Mouse (Mus musculus): Measurements from ENCODE around the gene Col5a1. TPM values are rescaled to one million over a fixed set of nuclear protein-coding genes. Genes with fewer than 3 reads are reported as not detected.
A peak's percentile ranks its signal among the peaks of the same experiment; 100 is the strongest.

Col5a1 gene
- polyA plus RNA-seq, 1 experiment from 2014 or later = 39.5 TPM

GRCm38 (mm10) chr2:27954924-27955323 is 68.7 kb downstream of the Col5a1 start:
- no peak overlapping the region; the same call in 1 of the 2 replicates for H3K27ac ChIP-seq (ENCODE audit: low read depth, low read length)
- no peak for TF ChIP-seq CTCF (IDR thresholded peaks at IDR 0.05; ENCODE audit: low read depth)
- WGBS = 36% methylated on average over 3 of the region's 3 CpGs
- H3K36me3 ChIP-seq (ENCODE audit: control insufficient read depth, insufficient read depth) = peaks cover 12% of the 10 kb centered on the region; the same call in 1 of the 2 replicates
- ATAC-seq = no peak
- H3K4me3 ChIP-seq (ENCODE audit: low read depth, low read length) = no peak overlapping the region
- H3K4me2 ChIP-seq (replicated peaks; ENCODE audit: low read depth) = no peak overlapping the region
- H3K27me3 ChIP-seq (replicated peaks; ENCODE audit: control insufficient read depth, insufficient read depth, low read length) = no peaks in the 10 kb centered on the region
- H3K9ac ChIP-seq (ENCODE audit: low read depth, low read length) = no peak overlapping the region
- no peaks in the 10 kb centered on the region for H3K9me3 ChIP-seq (ENCODE audit: control insufficient read depth)
- 0 out of 2 replicates have a peak, but pooled peaks cover 5% of the 10 kb centered on the region for H3K4me1 ChIP-seq (replicated peaks; ENCODE audit: control insufficient read depth, insufficient read depth, low read length)

GRCm38 (mm10) chr2:27956751-27957150 is 70.5 kb downstream of the Col5a1 start:
- no peak for TF ChIP-seq CTCF (IDR thresholded peaks at IDR 0.05; ENCODE audit: low read depth)
- WGBS = 48% methylated on average over 7 of the region's 7 CpGs
- no peak overlapping the region for H3K4me3 ChIP-seq (ENCODE audit: low read depth, low read length)
- no peaks in the 10 kb centered on the region for H3K9me3 ChIP-seq (ENCODE audit: control insufficient read depth)
- no peak overlapping the region for H3K27ac ChIP-seq (ENCODE audit: low read depth, low read length)
- 0 out of 2 replicates have a peak, but pooled peaks have one; percentile 19 for ATAC-seq
- H3K4me1 ChIP-seq (replicated peaks; ENCODE audit: control insufficient read depth, insufficient read depth, low read length) = 0 out of 2 replicates have a peak, but pooled peaks cover 5% of the 10 kb centered on the region
- no peaks in the 10 kb centered on the region for H3K27me3 ChIP-seq (replicated peaks; ENCODE audit: control insufficient read depth, insufficient read depth, low read length)
- H3K4me2 ChIP-seq (replicated peaks; ENCODE audit: low read depth) = no peak overlapping the region
- peaks cover 8% of the 10 kb centered on the region; the same call in 1 of the 2 replicates for H3K36me3 ChIP-seq (ENCODE audit: control insufficient read depth, insufficient read depth)
- H3K9ac ChIP-seq (ENCODE audit: low read depth, low read length) = no peak overlapping the region

GRCm38 (mm10) chr2:27957184-27957583 is 71.0 kb downstream of the Col5a1 start:
- WGBS = 46% methylated on average over 5 of the region's 5 CpGs
- no peaks in the 10 kb centered on the region for H3K9me3 ChIP-seq (ENCODE audit: control insufficient read depth)
- no peak overlapping the region for H3K9ac ChIP-seq (ENCODE audit: low read depth, low read length)
- H3K4me3 ChIP-seq (ENCODE audit: low read depth, low read length) = no peak overlapping the region
- H3K4me2 ChIP-seq (replicated peaks; ENCODE audit: low read depth) = no peak overlapping the region
- ATAC-seq = no peak
- no peak for TF ChIP-seq CTCF (IDR thresholded peaks at IDR 0.05; ENCODE audit: low read depth)
- H3K4me1 ChIP-seq (replicated peaks; ENCODE audit: control insufficient read depth, insufficient read depth, low read length) = 0 out of 2 replicates have a peak, but pooled peaks cover 5% of the 10 kb centered on the region
- H3K27me3 ChIP-seq (replicated peaks; ENCODE audit: control insufficient read depth, insufficient read depth, low read length) = no peaks in the 10 kb centered on the region
- H3K27ac ChIP-seq (ENCODE audit: low read depth, low read length) = no peak overlapping the region
- H3K36me3 ChIP-seq (ENCODE audit: control insufficient read depth, insufficient read depth) = peaks cover 6% of the 10 kb centered on the region; the same call in 1 of the 2 replicates

DNA sequence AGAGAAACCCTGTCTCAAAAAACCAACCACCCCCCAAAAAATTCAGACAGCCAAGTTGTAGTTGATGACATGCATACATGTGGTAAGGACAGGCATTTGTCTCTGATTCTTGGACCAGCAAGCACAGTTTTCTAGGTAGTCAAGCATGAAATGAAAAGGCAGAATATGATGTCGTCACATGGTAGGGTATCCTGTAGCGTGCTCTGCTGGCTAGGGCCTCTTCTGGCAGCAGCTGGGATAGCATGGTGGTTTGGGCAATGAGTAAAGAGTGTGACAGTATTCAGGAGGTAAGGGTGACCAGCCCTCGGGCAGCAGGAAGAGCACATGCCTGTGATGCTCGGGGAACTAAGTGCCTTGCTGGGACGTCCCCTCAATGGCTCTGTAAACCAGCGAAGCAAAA is 73.0 kb downstream of the Col5a1 start:
- Histone ChIP-seq H3K9me3 (ENCODE audit: control insufficient read depth) (no peaks in the 10 kb centered on the region), H3K4me1 (replicated peaks; ENCODE audit: control insufficient read depth, insufficient read depth, low read length) (0 out of 2 replicates have a peak, but pooled peaks cover 3% of the 10 kb centered on the region), H3K4me3 (ENCODE audit: low read depth, low read length) (no peak overlapping the region), H3K9ac (ENCODE audit: low read depth, low read length) (no peak overlapping the region), H3K27me3 (replicated peaks; ENCODE audit: control insufficient read depth, insufficient read depth, low read length) (no peaks in the 10 kb centered on the region), H3K27ac (ENCODE audit: low read depth, low read length) (no peak overlapping the region), H3K36me3 (ENCODE audit: control insufficient read depth, insufficient read depth) (0 out of 2 replicates have a peak, but pooled peaks cover 8% of the 10 kb centered on the region), H3K4me2 (replicated peaks; ENCODE audit: low read depth) (no peak overlapping the region)
- 63% methylated on average over 6 of the region's 6 CpGs for WGBS
- ATAC-seq = no peak
- peak; percentile 32; the same call in 1 of the 2 replicates for TF ChIP-seq CTCF (IDR thresholded peaks at IDR 0.05; ENCODE audit: low read depth)

DNA sequence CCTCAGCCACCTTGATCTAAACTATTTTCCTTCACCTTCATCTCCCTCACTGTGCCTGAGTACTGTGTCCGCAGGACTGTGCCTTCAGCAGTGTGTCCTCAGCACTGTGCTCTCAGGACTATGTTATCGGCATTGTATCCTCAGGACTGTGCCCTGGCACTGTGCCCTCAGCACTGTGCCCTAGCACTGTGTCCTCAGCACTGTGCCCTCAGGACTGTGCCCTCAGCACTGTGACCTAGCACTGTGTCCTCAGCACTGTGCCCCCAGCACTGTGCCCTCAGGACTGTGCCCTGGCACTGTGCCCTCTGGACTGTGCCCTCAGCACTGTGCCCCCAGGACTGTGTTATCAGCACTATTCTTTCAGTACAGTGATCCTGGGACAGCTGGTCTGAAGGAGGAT is 75.0 kb downstream of the Col5a1 start:
- TF ChIP-seq CTCF (IDR thresholded peaks at IDR 0.05; ENCODE audit: low read depth) = no peak
- Histone ChIP-seq H3K4me1 (replicated peaks; ENCODE audit: control insufficient read depth, insufficient read depth, low read length) (no peaks in the 10 kb centered on the region), H3K27ac (ENCODE audit: low read depth, low read length) (no peak overlapping the region), H3K27me3 (replicated peaks; ENCODE audit: control insufficient read depth, insufficient read depth, low read length) (no peaks in the 10 kb centered on the region), H3K9ac (ENCODE audit: low read depth, low read length) (no peak overlapping the region), H3K4me2 (replicated peaks; ENCODE audit: low read depth) (no peak overlapping the region), H3K9me3 (ENCODE audit: control insufficient read depth) (no peaks in the 10 kb centered on the region), H3K36me3 (ENCODE audit: control insufficient read depth, insufficient read depth) (0 out of 2 replicates have a peak, but pooled peaks cover 12% of the 10 kb centered on the region), H3K4me3 (ENCODE audit: low read depth, low read length) (no peak overlapping the region)
- ATAC-seq = no peak
- 94% methylated on average over 2 of the region's 2 CpGs for WGBS

DNA sequence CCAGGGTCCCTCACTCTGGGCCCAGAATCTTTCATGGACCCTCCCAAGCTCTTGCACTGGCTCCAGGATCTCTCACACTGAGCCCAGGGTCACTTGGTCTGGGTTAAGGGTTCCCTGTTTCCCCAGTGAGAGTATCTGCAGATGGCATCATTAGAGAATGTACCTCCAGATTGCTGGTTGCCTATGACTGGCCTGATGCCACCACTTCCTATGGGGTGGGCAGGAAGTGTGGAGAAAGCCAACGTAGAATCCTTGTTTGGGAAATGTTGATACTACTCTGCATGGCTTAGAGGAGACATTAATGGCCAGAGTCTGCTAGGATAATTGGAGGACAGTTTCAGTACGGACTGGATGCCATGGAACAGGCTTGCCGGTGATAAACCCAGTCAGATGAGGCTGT is 76.2 kb downstream of the Col5a1 start:
- no peak for TF ChIP-seq CTCF (IDR thresholded peaks at IDR 0.05; ENCODE audit: low read depth)
- no peak for ATAC-seq
- H3K27me3 ChIP-seq (replicated peaks; ENCODE audit: control insufficient read depth, insufficient read depth, low read length) = no peaks in the 10 kb centered on the region
- H3K9ac ChIP-seq (ENCODE audit: low read depth, low read length) = no peak overlapping the region
- no peak overlapping the region for H3K4me3 ChIP-seq (ENCODE audit: low read depth, low read length)
- 75% methylated on average over 3 of the region's 3 CpGs for WGBS
- H3K4me1 ChIP-seq (replicated peaks; ENCODE audit: control insufficient read depth, insufficient read depth, low read length) = no peaks in the 10 kb centered on the region
- H3K4me2 ChIP-seq (replicated peaks; ENCODE audit: low read depth) = no peak overlapping the region
- H3K36me3 ChIP-seq (ENCODE audit: control insufficient read depth, insufficient read depth) = peaks cover 19% of the 10 kb centered on the region; the same call in 1 of the 2 replicates
- H3K27ac ChIP-seq (ENCODE audit: low read depth, low read length) = no peak overlapping the region; the same call in 1 of the 2 replicates
- no peaks in the 10 kb centered on the region for H3K9me3 ChIP-seq (ENCODE audit: control insufficient read depth)

Data from intestine, postnatal 0 days (tissue).